Mouse (Mus musculus) ES-Bruce4 (cell line): ENCODE measurements around the gene Cacna2d2.

Experiments
- CTCF ChIP-seq: IDR thresholded peaks from one replicate; pipeline ENCODE4 v1.8.1; 2011; ENCODE audit warnings: low read depth, low read length
- POLR2A ChIP-seq: IDR thresholded peaks from one replicate; pipeline ENCODE4 v1.8.1; 2011; ENCODE audit warnings: low read length; ENCODE audit not compliant: insufficient read depth

GRCm38 (mm10) chr9:107542721-107543120 is 143.3 kb downstream of the Cacna2d2 start:
- no peak for TF ChIP-seq POLR2A
- TF ChIP-seq CTCF: no peak
